Mouse (Mus musculus) liver, postnatal 0 days (tissue): Measurements from ENCODE around the gene Celsr1. TPM values are rescaled to one million over a fixed set of nuclear protein-coding genes. Genes with fewer than 3 reads are reported as not detected.
"Not testable (repeated sequence)": the region's sequence is repeated elsewhere in the genome, so short reads cannot be mapped to it uniquely, and the experiment has no call there.

Source experiments
- ATAC-seq: fragments of 200-750 bp; cut with Nextera tagmentation; 2 replicates; pipeline ENCODE4 v1.8.0; 2017; ENCODE audit warnings: mild to moderate bottlenecking, moderate library complexity
- DNase-seq: peaks from one replicate; pipeline ENCODE4 v3.0.0-alpha.2; 2016
- H3K27ac ChIP-seq: fragments of 300-500 bp; sonication (generic); 2 replicates; pipeline ENCODE4 v1.5.1; 2014; ENCODE audit warnings: antibody characterized with exemption, moderate library complexity, mild to moderate bottlenecking, low read depth
- H3K27me3 ChIP-seq: fragments of 300-500 bp; sonication (generic); 2 replicates; pipeline ENCODE4 v1.6.1; 2014; ENCODE audit warnings: low read length, control low read depth, mixed read lengths; ENCODE audit not compliant: insufficient read depth
- H3K36me3 ChIP-seq: fragments of 300-500 bp; sonication (generic); replicated peaks from 2 replicates; pipeline ENCODE4 v1.6.1; 2014; ENCODE audit warnings: mild to moderate bottlenecking, control low read depth, low read length, moderate library complexity, mixed read lengths; ENCODE audit not compliant: insufficient read depth
- H3K4me1 ChIP-seq: fragments of 300-500 bp; sonication (generic); 2 replicates; pipeline ENCODE4 v1.6.1; 2014; ENCODE audit warnings: antibody characterized with exemption, mild to moderate bottlenecking, control low read depth; ENCODE audit not compliant: insufficient read depth
- H3K4me2 ChIP-seq: fragments of 300-500 bp; sonication (generic); 2 replicates; pipeline ENCODE4 v1.6.1; 2014; ENCODE audit warnings: low read depth, mild to moderate bottlenecking, low read length, moderate library complexity, mixed read lengths
- H3K4me3 ChIP-seq: fragments of 300-500 bp; sonication (generic); 2 replicates; pipeline ENCODE4 v1.5.1; 2014; ENCODE audit warnings: low read depth, low read length
- H3K9ac ChIP-seq: fragments of 300-500 bp; sonication (generic); replicated peaks from 2 replicates; pipeline ENCODE4 v1.6.1; 2014; ENCODE audit warnings: mild to moderate bottlenecking, moderate library complexity
- H3K9me3 ChIP-seq: fragments of 300-500 bp; sonication (generic); 2 replicates; pipeline ENCODE4 v1.6.1; 2016; ENCODE audit warnings: mild to moderate bottlenecking, control low read depth, low read length, mixed read lengths
- CTCF ChIP-seq: sonication (generic); IDR thresholded peaks from 2 replicates; pipeline ENCODE4 v1.5.1; 2016; ENCODE audit warnings: antibody characterized with exemption, low read depth
- EP300 ChIP-seq: IDR thresholded peaks from 2 replicates; pipeline ENCODE4 v1.6.1; 2016; ENCODE audit warnings: antibody characterized with exemption, low read depth, mild to moderate bottlenecking
- WGBS: fragments of 180-500 bp; shearing (Covaris S2); extraction: QIAGEN DNeasy Blood & Tissue Kit; methylation state at CpG from one replicate; pipeline ENCODE4 v1.1.7; 2014; ENCODE audit not compliant: insufficient replicate concordance; 5-methylcytosine and 5-hydroxymethylcytosine counted together
- polyA plus RNA-seq: library from polyadenylated mRNA; unstranded; fragments of >200 nt; fragmentation: Nextera tagmentation; extraction: Ambion mirVana; gene quantifications from 2 replicates; pipeline ENCODE4 v1.2.1, GENCODE M21; 2015

Gene Celsr1
- polyA plus RNA-seq, 1 experiment from 2014 or later: 0.09 TPM

GRCm38 (mm10) chr15:86056221-86056760, 22.7 kb upstream of the Celsr1 start:
- DNase-seq: no peak
- Histone ChIP-seq H3K4me2 (no peak overlapping the region), H3K27me3 (no peaks in the 10 kb centered on the region), H3K4me3 (no peak overlapping the region), H3K4me1 (peaks cover 57% of the 10 kb centered on the region), H3K36me3 (no peaks in the 10 kb centered on the region), H3K9me3 (no peaks in the 10 kb centered on the region), H3K9ac (no peak overlapping the region), H3K27ac (no peak overlapping the region)
- ATAC-seq: no peak
- 56% methylated on average over 5 of the region's 5 CpGs for WGBS
- TF ChIP-seq EP300: no peak
- no peak for TF ChIP-seq CTCF

GRCm38 (mm10) chr15:86054861-86055260, 21.3 kb upstream of the Celsr1 start:
- H3K9me3 ChIP-seq, H3K4me2 ChIP-seq, DNase-seq, H3K4me3 ChIP-seq, ATAC-seq, H3K36me3 ChIP-seq, H3K27me3 ChIP-seq, H3K9ac ChIP-seq: not testable (repeated sequence)
- H3K27ac ChIP-seq: 0 out of 2 replicates have a peak overlapping the region, but pooled peaks have one; percentile 29
- WGBS: 35% methylated on average over 3 of the region's 3 CpGs
- H3K4me1 ChIP-seq: peaks cover 54% of the 10 kb centered on the region

GRCm38 (mm10) chr15:86053890-86054536, 20.4 kb upstream of the Celsr1 start:
- peaks cover 47% of the 10 kb centered on the region for H3K4me1 ChIP-seq

GRCm38 (mm10) chr15:86051878-86052478, 18.4 kb upstream of the Celsr1 start:
- H3K4me2 ChIP-seq: peak overlapping the region; percentile 63
- WGBS: 56% methylated on average over 6 of the region's 6 CpGs

More at GRCm38 (mm10) chr15:86053890-86054536, 20.4 kb upstream of the Celsr1 start:
- H3K27me3 ChIP-seq: no peaks in the 10 kb centered on the region
- no peaks in the 10 kb centered on the region for H3K9me3 ChIP-seq
- no peak overlapping the region for H3K4me3 ChIP-seq
- ATAC-seq (peak; percentile 10; the same call in 1 of the 2 replicates), DNase-seq (peak; percentile 86)
- H3K27ac ChIP-seq: 0 out of 2 replicates have a peak overlapping the region, but pooled peaks have one; percentile 29
- TF ChIP-seq EP300 (no peak; the same call in 1 of the 2 replicates), CTCF (peak; percentile 98)
- H3K4me2 ChIP-seq: no peak overlapping the region
- no peaks in the 10 kb centered on the region for H3K36me3 ChIP-seq
- 44% methylated on average over 2 of the region's 2 CpGs for WGBS
- no peak overlapping the region for H3K9ac ChIP-seq

GRCm38 (mm10) chr15:86051152-86051551, 17.6 kb upstream of the Celsr1 start:
- peak overlapping the region; percentile 77 for H3K27ac ChIP-seq
- H3K9ac ChIP-seq: peak overlapping the region; percentile 28
- no peaks in the 10 kb centered on the region for H3K9me3 ChIP-seq
- peak overlapping the region; percentile 63 for H3K4me2 ChIP-seq
- no peaks in the 10 kb centered on the region for H3K27me3 ChIP-seq
- H3K4me3 ChIP-seq: no peak overlapping the region
- H3K36me3 ChIP-seq: no peaks in the 10 kb centered on the region
- DNase-seq: peak; percentile 50
- peaks cover 35% of the 10 kb centered on the region for H3K4me1 ChIP-seq
- ATAC-seq: peak; percentile 83
- WGBS: 30% methylated on average over 10 of the region's 10 CpGs
- TF ChIP-seq EP300: peak; percentile 94
- no peak for TF ChIP-seq CTCF

More at GRCm38 (mm10) chr15:86051878-86052478, 18.4 kb upstream of the Celsr1 start:
- no peak for TF ChIP-seq EP300
- no peak for TF ChIP-seq CTCF
- Histone ChIP-seq H3K27me3 (no peaks in the 10 kb centered on the region), H3K9ac (peak overlapping the region; percentile 28; the same call in 1 of the 2 replicates), H3K36me3 (no peaks in the 10 kb centered on the region), H3K4me3 (no peak overlapping the region), H3K9me3 (no peaks in the 10 kb centered on the region), H3K27ac (peak overlapping the region; percentile 77), H3K4me1 (peaks cover 35% of the 10 kb centered on the region)
- DNase-seq (no peak), ATAC-seq (no peak)

- Histone ChIP-seq H3K4me3 (peak overlapping the region; percentile 15; the same call in 1 of the 2 replicates), H3K27ac (peak overlapping the region; percentile 77), H3K27me3 (no peaks in the 10 kb centered on the region), H3K9ac (peak overlapping the region; percentile 28; the same call in 1 of the 2 replicates), H3K36me3 (no peaks in the 10 kb centered on the region), H3K4me1 (peaks cover 32% of the 10 kb centered on the region), H3K9me3 (no peaks in the 10 kb centered on the region), H3K4me2 (peak overlapping the region; percentile 63)
- TF ChIP-seq EP300 (peak; percentile 50; the same call in 1 of the 2 replicates), CTCF (no peak)
- no peak for DNase-seq
- ATAC-seq: peak; percentile 42
- 52% methylated on average over 4 of the region's 4 CpGs for WGBS
Observed at GRCm38 (mm10) chr15:86050170-86050743, 16.7 kb upstream of the Celsr1 start.
